Mouse (Mus musculus): Measurements from ENCODE around the gene Nthl1. TPM values are rescaled to one million over a fixed set of nuclear protein-coding genes. Genes with fewer than 3 reads are reported as not detected.

Nthl1 gene
- polyA plus RNA-seq, 1 experiment, result 4.6 TPM

DNA sequence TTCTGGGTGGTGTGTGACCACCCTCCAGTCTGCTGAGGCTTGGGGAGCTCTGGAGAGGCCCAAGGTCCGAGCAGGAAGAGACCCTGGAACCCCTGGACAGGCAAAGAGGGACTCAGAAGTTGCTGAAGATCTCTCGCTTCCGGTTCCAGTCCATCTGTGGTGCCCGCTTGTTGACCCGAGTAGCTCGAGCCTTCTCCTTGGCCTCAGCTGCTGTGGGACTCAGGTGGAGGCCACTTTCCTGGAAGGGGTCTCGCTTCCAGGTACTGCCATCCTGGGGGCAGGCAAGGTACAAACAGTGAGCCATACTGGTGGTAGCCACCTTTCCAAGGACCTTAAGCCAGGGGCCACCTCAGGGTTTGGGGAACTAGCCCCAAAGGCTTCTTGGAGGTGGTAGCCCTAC lies 7.6 kb downstream of the Nthl1 start:
- 82% methylated on average over 7 of the region's 7 CpGs for WGBS
- Histone ChIP-seq H3K27ac (ENCODE audit: control insufficient read depth, insufficient read depth, low read depth, low read length, poor library complexity) (no peak overlapping the region), H3K4me3 (replicated peaks; ENCODE audit: control insufficient read depth, low read depth, low read length) (no peak overlapping the region), H3K4me1 (ENCODE audit: control insufficient read depth, insufficient read depth, low read length) (no peaks in the 10 kb centered on the region)
- TF ChIP-seq CTCF (IDR thresholded peaks at IDR 0.05; ENCODE audit: control insufficient read depth, insufficient read depth, low read length) (no peak), POLR2A (IDR thresholded peaks at IDR 0.05; ENCODE audit: borderline replicate concordance, control insufficient read depth, low read depth, low read length) (no peak)

DNA sequence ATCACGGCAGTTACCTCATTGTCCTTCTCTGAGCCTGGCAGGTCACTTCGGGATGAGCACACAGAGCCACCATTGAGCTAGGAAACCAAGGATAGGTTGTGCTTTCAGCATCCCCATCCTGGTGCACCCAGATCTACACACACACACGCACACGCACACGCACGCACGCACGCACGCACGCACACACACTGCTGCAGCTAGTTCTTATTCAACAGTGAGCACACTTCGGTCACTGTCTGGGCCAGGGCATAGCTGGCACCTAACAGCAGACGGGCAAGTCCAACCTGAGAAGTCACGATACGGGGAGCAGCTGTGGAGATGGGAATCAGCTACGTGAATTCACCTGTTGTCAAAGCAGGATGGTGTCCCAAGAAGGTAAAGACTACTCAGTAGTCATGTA lies 8.1 kb downstream of the Nthl1 start:
- H3K27ac ChIP-seq (ENCODE audit: control insufficient read depth, insufficient read depth, low read depth, low read length, poor library complexity), result no peak overlapping the region
- H3K4me1 ChIP-seq (ENCODE audit: control insufficient read depth, insufficient read depth, low read length), result no peaks in the 10 kb centered on the region
- WGBS, result 90% methylated on average over 15 of the region's 15 CpGs
- no peak overlapping the region for H3K4me3 ChIP-seq (replicated peaks; ENCODE audit: control insufficient read depth, low read depth, low read length)
- TF ChIP-seq POLR2A (IDR thresholded peaks at IDR 0.05; ENCODE audit: borderline replicate concordance, control insufficient read depth, low read depth, low read length), result no peak
- TF ChIP-seq CTCF (IDR thresholded peaks at IDR 0.05; ENCODE audit: control insufficient read depth, insufficient read depth, low read length), result no peak

DNA sequence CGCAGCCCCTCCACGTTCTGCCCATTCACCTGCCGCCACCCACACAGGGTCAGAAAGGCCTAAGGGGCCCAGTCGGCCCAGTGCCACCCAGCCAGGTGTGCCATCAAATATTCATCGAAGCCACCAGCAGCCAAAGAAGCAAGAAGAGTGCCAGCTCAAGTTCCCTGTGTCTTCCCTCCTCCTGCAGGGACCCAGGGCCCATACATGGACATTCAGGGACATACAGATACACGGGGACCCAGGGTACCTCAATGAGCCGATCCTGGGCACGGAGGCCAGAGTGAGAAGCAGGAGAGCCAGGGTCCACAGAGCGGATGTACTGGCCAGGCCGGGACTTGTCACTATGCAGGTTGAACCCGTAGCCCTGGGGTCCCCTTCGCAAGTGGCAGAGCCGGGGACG lies 9.5 kb downstream of the Nthl1 start:
- 90% methylated on average over 14 of the region's 14 CpGs for WGBS
- H3K27ac ChIP-seq (ENCODE audit: control insufficient read depth, insufficient read depth, low read depth, low read length, poor library complexity), result no peak overlapping the region
- TF ChIP-seq POLR2A (IDR thresholded peaks at IDR 0.05; ENCODE audit: borderline replicate concordance, control insufficient read depth, low read depth, low read length), result no peak
- no peak for TF ChIP-seq CTCF (IDR thresholded peaks at IDR 0.05; ENCODE audit: control insufficient read depth, insufficient read depth, low read length)
- H3K4me1 ChIP-seq (ENCODE audit: control insufficient read depth, insufficient read depth, low read length), result no peaks in the 10 kb centered on the region
- no peak overlapping the region for H3K4me3 ChIP-seq (replicated peaks; ENCODE audit: control insufficient read depth, low read depth, low read length)

DNA sequence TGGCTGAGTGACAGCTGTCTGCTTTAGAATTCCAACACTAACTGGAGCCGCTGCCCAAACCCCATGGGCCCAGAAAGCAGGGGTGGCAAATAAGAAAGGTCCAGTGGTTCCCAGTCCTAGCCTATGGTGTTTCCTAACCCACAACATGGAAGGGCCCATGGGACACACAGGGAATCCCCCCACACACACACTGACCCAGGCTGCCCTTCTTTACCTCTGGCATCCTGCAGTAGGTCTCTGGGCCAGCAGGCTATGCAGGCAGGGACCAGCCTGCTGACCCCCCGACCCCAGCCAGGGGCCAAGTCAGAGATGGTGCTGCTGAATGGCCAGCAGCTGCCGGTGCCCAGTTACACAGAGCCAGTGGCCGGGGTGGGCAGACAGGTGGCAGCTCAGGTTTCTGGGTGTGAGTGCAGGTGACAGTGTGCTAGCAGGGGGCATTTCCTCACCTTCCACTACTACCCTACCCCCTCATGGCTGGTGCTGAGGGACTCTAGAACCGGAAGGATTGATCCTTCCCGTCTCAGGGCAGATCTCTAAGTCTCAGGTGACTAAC lies 10.4 kb downstream of the Nthl1 start:
- Histone ChIP-seq H3K4me3 (replicated peaks; ENCODE audit: control insufficient read depth, low read depth, low read length) (no peak overlapping the region), H3K4me1 (ENCODE audit: control insufficient read depth, insufficient read depth, low read length) (no peaks in the 10 kb centered on the region), H3K27ac (ENCODE audit: control insufficient read depth, insufficient read depth, low read depth, low read length, poor library complexity) (no peak overlapping the region)
- 88% methylated on average over 6 of the region's 6 CpGs for WGBS
- TF ChIP-seq CTCF (IDR thresholded peaks at IDR 0.05; ENCODE audit: control insufficient read depth, insufficient read depth, low read length) (no peak), POLR2A (IDR thresholded peaks at IDR 0.05; ENCODE audit: borderline replicate concordance, control insufficient read depth, low read depth, low read length) (no peak)

DNA sequence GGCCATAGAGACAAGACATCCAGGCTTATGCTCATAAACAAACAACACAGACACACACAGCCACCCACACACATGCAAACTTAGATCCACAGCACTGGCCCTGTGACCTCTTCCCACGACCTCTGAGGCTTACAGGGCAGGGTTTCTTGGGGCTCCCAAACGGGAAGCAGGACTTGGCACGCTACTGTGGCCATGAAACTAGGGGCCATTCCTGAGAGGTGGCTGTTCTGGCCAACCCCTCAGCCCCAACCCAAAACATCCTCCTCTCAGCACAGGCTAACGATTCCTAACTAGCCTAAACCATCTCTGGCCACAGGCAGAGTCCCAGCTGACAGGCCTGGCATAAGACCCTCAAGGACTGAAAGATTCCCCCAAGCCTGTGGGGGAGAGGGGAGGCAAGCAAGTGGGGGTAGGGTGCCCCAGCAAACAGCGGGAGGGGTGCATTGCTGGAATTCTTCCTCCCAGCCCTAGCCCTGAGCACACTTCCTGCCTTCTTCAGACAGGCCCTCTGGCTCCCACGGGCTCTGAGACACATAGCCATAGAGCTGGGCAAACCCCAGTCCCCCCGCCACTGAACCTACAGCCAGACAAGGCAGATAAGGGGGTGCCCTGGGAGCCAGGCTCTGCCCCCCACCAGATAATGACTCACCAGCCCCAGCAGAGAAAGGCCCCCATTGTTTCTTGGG lies 11.7 kb downstream of the Nthl1 start:
- H3K4me1 ChIP-seq (ENCODE audit: control insufficient read depth, insufficient read depth, low read length), result no peaks in the 10 kb centered on the region; the same call in 1 of the 2 replicates
- TF ChIP-seq POLR2A (IDR thresholded peaks at IDR 0.05; ENCODE audit: borderline replicate concordance, control insufficient read depth, low read depth, low read length), result no peak
- TF ChIP-seq CTCF (IDR thresholded peaks at IDR 0.05; ENCODE audit: control insufficient read depth, insufficient read depth, low read length), result no peak
- no peak overlapping the region for H3K4me3 ChIP-seq (replicated peaks; ENCODE audit: control insufficient read depth, low read depth, low read length)
- H3K27ac ChIP-seq (ENCODE audit: control insufficient read depth, insufficient read depth, low read depth, low read length, poor library complexity), result no peak overlapping the region
- WGBS, result 64% methylated on average over 7 of the region's 7 CpGs

DNA sequence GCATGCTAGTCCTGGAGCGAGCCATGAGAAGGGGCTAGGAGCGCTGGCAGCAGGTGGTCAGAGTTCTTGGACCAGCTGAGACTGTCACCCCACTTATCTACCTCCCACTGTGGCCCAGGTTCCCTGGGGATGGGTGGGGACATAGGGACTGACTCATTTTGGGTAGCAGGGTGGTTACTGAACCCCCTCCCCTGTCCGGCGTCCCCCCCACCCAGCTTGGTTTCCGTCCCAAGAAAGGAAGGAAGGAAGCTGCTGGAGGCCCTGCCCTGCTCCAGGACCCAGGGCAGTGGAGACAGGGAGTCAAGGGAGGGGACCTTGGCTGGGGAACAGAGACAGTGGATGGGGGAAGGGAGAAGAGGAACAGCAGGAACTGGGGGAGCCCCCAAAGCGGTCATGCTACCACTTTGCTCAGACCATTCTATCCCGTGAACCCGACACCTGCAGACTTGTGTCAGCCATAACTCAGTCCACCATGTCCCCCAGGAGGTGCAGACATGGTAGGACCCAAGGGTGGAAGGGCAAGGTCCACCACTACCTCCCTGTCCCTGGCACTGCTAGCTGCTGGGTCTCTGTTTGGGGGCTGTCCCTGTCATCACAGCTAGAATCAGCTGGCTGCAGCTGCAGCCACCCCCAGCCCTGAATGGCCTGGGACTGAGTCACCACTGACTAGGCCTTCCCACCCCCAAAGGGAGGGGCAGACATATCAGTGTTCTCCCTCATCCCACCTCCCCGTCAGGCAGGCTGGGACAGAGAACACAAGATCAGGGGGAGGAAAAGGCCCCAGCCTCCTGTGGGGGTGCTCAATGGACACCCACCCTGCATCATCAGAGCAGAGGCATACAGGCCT lies 12.6 kb downstream of the Nthl1 start:
- 63% methylated on average over 9 of the region's 9 CpGs for WGBS
- TF ChIP-seq POLR2A (IDR thresholded peaks at IDR 0.05; ENCODE audit: borderline replicate concordance, control insufficient read depth, low read depth, low read length), result no peak
- TF ChIP-seq CTCF (IDR thresholded peaks at IDR 0.05; ENCODE audit: control insufficient read depth, insufficient read depth, low read length), result no peak
- Histone ChIP-seq H3K4me3 (replicated peaks; ENCODE audit: control insufficient read depth, low read depth, low read length) (no peak overlapping the region), H3K4me1 (ENCODE audit: control insufficient read depth, insufficient read depth, low read length) (no peaks in the 10 kb centered on the region; the same call in 1 of the 2 replicates), H3K27ac (ENCODE audit: control insufficient read depth, insufficient read depth, low read depth, low read length, poor library complexity) (no peak overlapping the region; the same call in 1 of the 2 replicates)

DNA sequence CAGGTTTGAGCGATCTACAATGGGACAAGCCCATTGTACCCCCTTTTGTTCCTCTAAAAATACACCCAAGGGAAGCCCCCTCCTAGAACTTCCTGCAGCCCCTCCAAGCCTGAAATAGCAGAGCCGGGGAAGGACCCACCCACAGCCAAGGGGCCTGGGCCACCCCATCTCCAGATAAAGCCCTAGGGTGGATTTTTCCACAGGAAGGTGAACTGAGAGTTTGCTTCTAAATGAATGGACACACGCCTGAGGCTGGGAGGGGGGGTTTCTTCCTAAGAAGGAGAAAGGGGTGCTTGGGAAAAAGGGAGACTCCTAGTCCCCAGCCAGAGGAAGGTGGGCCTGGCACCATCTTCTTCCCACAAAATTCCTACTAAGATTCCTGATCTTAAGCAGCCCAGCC lies 13.4 kb downstream of the Nthl1 start:
- TF ChIP-seq CTCF (IDR thresholded peaks at IDR 0.05; ENCODE audit: control insufficient read depth, insufficient read depth, low read length) (no peak), POLR2A (IDR thresholded peaks at IDR 0.05; ENCODE audit: borderline replicate concordance, control insufficient read depth, low read depth, low read length) (no peak)
- WGBS, result 73% methylated on average over 3 of the region's 3 CpGs
- Histone ChIP-seq H3K4me3 (replicated peaks; ENCODE audit: control insufficient read depth, low read depth, low read length) (no peak overlapping the region), H3K4me1 (ENCODE audit: control insufficient read depth, insufficient read depth, low read length) (no peaks in the 10 kb centered on the region; the same call in 1 of the 2 replicates), H3K27ac (ENCODE audit: control insufficient read depth, insufficient read depth, low read depth, low read length, poor library complexity) (no peak overlapping the region)

DNA sequence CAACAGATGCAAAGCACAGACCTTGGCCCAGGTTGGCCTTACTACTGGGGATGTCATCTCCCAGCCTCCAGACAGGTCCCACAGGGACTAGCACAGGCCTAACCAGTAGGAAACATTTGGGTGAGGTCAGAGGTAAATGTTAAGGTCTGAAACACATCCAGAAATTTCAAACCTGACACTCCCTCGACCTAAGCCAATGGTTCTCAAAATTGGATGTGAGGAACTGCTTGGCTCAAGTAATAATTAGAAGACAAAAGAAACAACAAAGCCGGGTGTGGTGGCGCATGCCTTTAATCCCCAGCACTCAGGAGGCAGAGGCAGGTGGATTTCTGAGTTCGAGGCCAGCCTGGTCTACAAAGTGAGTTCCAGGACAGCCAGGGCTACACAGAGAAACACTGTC lies 13.9 kb downstream of the Nthl1 start:
- 79% methylated on average over 4 of the region's 4 CpGs for WGBS
- TF ChIP-seq POLR2A (IDR thresholded peaks at IDR 0.05; ENCODE audit: borderline replicate concordance, control insufficient read depth, low read depth, low read length) (no peak), CTCF (IDR thresholded peaks at IDR 0.05; ENCODE audit: control insufficient read depth, insufficient read depth, low read length) (no peak)
- no peak overlapping the region for H3K4me3 ChIP-seq (replicated peaks; ENCODE audit: control insufficient read depth, low read depth, low read length)
- H3K27ac ChIP-seq (ENCODE audit: control insufficient read depth, insufficient read depth, low read depth, low read length, poor library complexity), result no peak overlapping the region
- H3K4me1 ChIP-seq (ENCODE audit: control insufficient read depth, insufficient read depth, low read length), result no peaks in the 10 kb centered on the region; the same call in 1 of the 2 replicates
